Mouse (Mus musculus) embryonic facial prominence, embryonic 14.5 days (tissue): Measurements from ENCODE around the gene Fkbp1a. TPM values are rescaled to one million over a fixed set of nuclear protein-coding genes. Genes with fewer than 3 reads are reported as not detected.

ENCODE experiments used
- ATAC-seq: fragments of 200-750 bp; cut with Nextera tagmentation; 2 replicates; pipeline ENCODE4 v1.8.0; 2017; ENCODE audit warnings: low read depth, moderate number of reproducible peaks, moderate TSS enrichment
- DNase-seq: peaks from one replicate; pipeline ENCODE4 v3.0.0-alpha.2; 2015; ENCODE audit warnings: low spot score
- H3K27ac ChIP-seq: fragments of 300-500 bp; sonication (generic); replicated peaks from 2 replicates; pipeline ENCODE4 v1.5.1; 2014; ENCODE audit warnings: low read depth, mild to moderate bottlenecking, low read length, moderate library complexity
- H3K27me3 ChIP-seq: fragments of 300-500 bp; sonication (generic); replicated peaks from 2 replicates; pipeline ENCODE4 v1.6.1; 2014; ENCODE audit warnings: low read length; ENCODE audit not compliant: control insufficient read depth, insufficient read depth
- H3K36me3 ChIP-seq: fragments of 300-500 bp; sonication (generic); 2 replicates; pipeline ENCODE4 v1.6.1; 2014; ENCODE audit warnings: low read length, mixed read lengths; ENCODE audit not compliant: control insufficient read depth, insufficient read depth
- H3K4me1 ChIP-seq: fragments of 300-500 bp; sonication (generic); 2 replicates; pipeline ENCODE4 v1.6.1; 2014; ENCODE audit warnings: antibody characterized with exemption, low read length; ENCODE audit not compliant: control insufficient read depth, insufficient read depth
- H3K4me2 ChIP-seq: fragments of 300-500 bp; sonication (generic); 2 replicates; pipeline ENCODE4 v1.6.1; 2014; ENCODE audit warnings: low read depth, mild to moderate bottlenecking, low read length, moderate library complexity, mixed read lengths
- H3K4me3 ChIP-seq: fragments of 300-500 bp; sonication (generic); 2 replicates; pipeline ENCODE4 v1.5.1; 2014; ENCODE audit warnings: low read depth, mild to moderate bottlenecking, low read length
- H3K9ac ChIP-seq: fragments of 300-500 bp; sonication (generic); 2 replicates; pipeline ENCODE4 v1.6.1; 2014; ENCODE audit warnings: low read depth, mild to moderate bottlenecking, low read length, moderate library complexity, mixed read lengths
- H3K9me3 ChIP-seq: fragments of 300-500 bp; sonication (generic); 2 replicates; pipeline ENCODE4 v1.6.1; 2016; ENCODE audit warnings: low read length; ENCODE audit not compliant: control insufficient read depth
- WGBS: fragments of 180-500 bp; shearing (Covaris S2); extraction: QIAGEN DNeasy Blood & Tissue Kit; methylation state at CpG from one replicate; pipeline ENCODE4 v1.1.7; 2014; 5-methylcytosine and 5-hydroxymethylcytosine counted together
- polyA plus RNA-seq: library from polyadenylated mRNA; unstranded; fragments of >200 nt; fragmentation: Nextera tagmentation; extraction: Ambion mirVana; gene quantifications from 2 replicates; pipeline ENCODE4 v1.2.1, GENCODE M21; 2014

Fkbp1a gene
- polyA plus RNA-seq, 1 experiment from 2014 or later = 649 TPM

- Histone ChIP-seq H3K27me3 (no peaks in the 10 kb centered on the region), H3K9me3 (no peaks in the 10 kb centered on the region), H3K4me3 (no peak overlapping the region), H3K4me2 (no peak overlapping the region), H3K9ac (no peak overlapping the region), H3K4me1 (no peaks in the 10 kb centered on the region), H3K27ac (no peak overlapping the region), H3K36me3 (peaks cover 23% of the 10 kb centered on the region)
- ATAC-seq (no peak), DNase-seq (no peak)
- WGBS = 72% methylated on average over 6 of the region's 6 CpGs
Observed at GRCm38 (mm10) chr2:151566856-151567255, 24.6 kb downstream of the Fkbp1a start.

GRCm38 (mm10) chr2:151569452-151569851 lies 27.2 kb downstream of the Fkbp1a start:
- DNase-seq (no peak), ATAC-seq (no peak)
- Histone ChIP-seq H3K4me3 (no peak overlapping the region), H3K9ac (no peak overlapping the region), H3K27me3 (no peaks in the 10 kb centered on the region), H3K4me2 (no peak overlapping the region), H3K4me1 (no peaks in the 10 kb centered on the region), H3K27ac (no peak overlapping the region), H3K9me3 (no peaks in the 10 kb centered on the region), H3K36me3 (peaks cover 2% of the 10 kb centered on the region; the same call in 1 of the 2 replicates)
- 76% methylated on average over 2 of the region's 2 CpGs for WGBS

- 71% methylated on average over 17 of the region's 17 CpGs for WGBS
- no peak within 1 kb of the TSS for H3K9ac ChIP-seq
- no peaks in the 10 kb centered on the region for H3K27me3 ChIP-seq
- no peaks in the 10 kb centered on the region for H3K4me1 ChIP-seq
- no peaks in the 10 kb centered on the region for H3K36me3 ChIP-seq
- DNase-seq = no peak
- H3K27ac ChIP-seq = no peak within 1 kb of the TSS
- no peak within 1 kb of the TSS for H3K4me3 ChIP-seq
- H3K4me2 ChIP-seq = no peak within 1 kb of the TSS
- no peaks in the 10 kb centered on the region for H3K9me3 ChIP-seq
- ATAC-seq = no peak; the same call in 1 of the 2 replicates
Observed at GRCm38 (mm10) chr2:151571873-151572700, 29.8 kb downstream of the Fkbp1a start, which contains the start of gene Sdcbp2. Gene Sdcbp2, plus strand, starts transcription at chr2:151572622.

GRCm38 (mm10) chr2:151573667-151574066 lies 31.4 kb downstream of the Fkbp1a start:
- no peak overlapping the region for H3K9ac ChIP-seq
- WGBS = 75% methylated on average over 3 of the region's 3 CpGs
- H3K4me2 ChIP-seq = no peak overlapping the region
- no peaks in the 10 kb centered on the region for H3K4me1 ChIP-seq
- H3K36me3 ChIP-seq = no peaks in the 10 kb centered on the region
- no peaks in the 10 kb centered on the region for H3K27me3 ChIP-seq
- H3K4me3 ChIP-seq = no peak overlapping the region
- ATAC-seq (no peak), DNase-seq (no peak)
- H3K27ac ChIP-seq = no peak overlapping the region
- H3K9me3 ChIP-seq = no peaks in the 10 kb centered on the region

- no peaks in the 10 kb centered on the region for H3K4me1 ChIP-seq
- no peak overlapping the region for H3K27ac ChIP-seq
- WGBS = 66% methylated on average over 5 of the region's 5 CpGs
- no peak overlapping the region for H3K9ac ChIP-seq
- H3K27me3 ChIP-seq = no peaks in the 10 kb centered on the region
- ATAC-seq (no peak), DNase-seq (no peak)
- H3K4me2 ChIP-seq = no peak overlapping the region
- no peak overlapping the region for H3K4me3 ChIP-seq
- no peaks in the 10 kb centered on the region for H3K9me3 ChIP-seq
- no peaks in the 10 kb centered on the region for H3K36me3 ChIP-seq
Observed at GRCm38 (mm10) chr2:151574607-151575006, 32.3 kb downstream of the Fkbp1a start.

GRCm38 (mm10) chr2:151575119-151575698 lies 32.9 kb downstream of the Fkbp1a start:
- WGBS = 16% methylated on average over 7 of the region's 7 CpGs
- no peaks in the 10 kb centered on the region for H3K9me3 ChIP-seq
- ATAC-seq (no peak), DNase-seq (peak; percentile 72)
- peak overlapping the region; percentile 63 for H3K9ac ChIP-seq
- H3K4me1 ChIP-seq = no peaks in the 10 kb centered on the region
- no peaks in the 10 kb centered on the region for H3K36me3 ChIP-seq
- H3K4me3 ChIP-seq = peak overlapping the region; percentile 48
- no peaks in the 10 kb centered on the region for H3K27me3 ChIP-seq
- peak overlapping the region; percentile 60; the same call in 1 of the 2 replicates for H3K27ac ChIP-seq
- H3K4me2 ChIP-seq = peak overlapping the region; percentile 71

- Histone ChIP-seq H3K9me3 (no peaks in the 10 kb centered on the region), H3K36me3 (no peaks in the 10 kb centered on the region), H3K4me1 (no peaks in the 10 kb centered on the region), H3K27me3 (no peaks in the 10 kb centered on the region), H3K4me2 (peak overlapping the region; percentile 71), H3K27ac (peak overlapping the region; percentile 60; the same call in 1 of the 2 replicates), H3K4me3 (peak overlapping the region; percentile 48), H3K9ac (peak overlapping the region; percentile 63)
- ATAC-seq = peak; percentile 94
- peak; percentile 97 for DNase-seq
- WGBS = 2% methylated on average over 38 of the region's 38 CpGs
Observed at GRCm38 (mm10) chr2:151575699-151576389, 33.6 kb downstream of the Fkbp1a start.

GRCm38 (mm10) chr2:151579183-151579582 lies 36.9 kb downstream of the Fkbp1a start:
- Histone ChIP-seq H3K4me3 (no peak overlapping the region), H3K36me3 (no peaks in the 10 kb centered on the region), H3K4me2 (no peak overlapping the region), H3K4me1 (no peaks in the 10 kb centered on the region), H3K27me3 (no peaks in the 10 kb centered on the region), H3K27ac (no peak overlapping the region), H3K9me3 (no peaks in the 10 kb centered on the region), H3K9ac (no peak overlapping the region)
- 71% methylated on average over 4 of the region's 4 CpGs for WGBS
- DNase-seq = no peak
- ATAC-seq = no peak
